Mouse (Mus musculus) thymus, adult 2 months (tissue): Measurements from ENCODE around the gene Tjp1.

Source experiments
- CTCF ChIP-seq: fragments of 200-500 bp; IDR thresholded peaks from 2 replicates; pipeline ENCODE4 v1.5.1; 2012; ENCODE audit warnings: mild to moderate bottlenecking, control low read depth, low read length, moderate library complexity, borderline replicate concordance; ENCODE audit not compliant: control insufficient read depth, poor library complexity, insufficient read depth; ENCODE audit errors: extremely low read depth
- POLR2A ChIP-seq: fragments of 200-500 bp; IDR thresholded peaks from 2 replicates; pipeline ENCODE4 v1.6.1; 2012; ENCODE audit warnings: mild to moderate bottlenecking, low read length, control low read depth, moderate library complexity; ENCODE audit not compliant: control insufficient read depth, poor library complexity, insufficient read depth; ENCODE audit errors: extremely low read depth

DNA sequence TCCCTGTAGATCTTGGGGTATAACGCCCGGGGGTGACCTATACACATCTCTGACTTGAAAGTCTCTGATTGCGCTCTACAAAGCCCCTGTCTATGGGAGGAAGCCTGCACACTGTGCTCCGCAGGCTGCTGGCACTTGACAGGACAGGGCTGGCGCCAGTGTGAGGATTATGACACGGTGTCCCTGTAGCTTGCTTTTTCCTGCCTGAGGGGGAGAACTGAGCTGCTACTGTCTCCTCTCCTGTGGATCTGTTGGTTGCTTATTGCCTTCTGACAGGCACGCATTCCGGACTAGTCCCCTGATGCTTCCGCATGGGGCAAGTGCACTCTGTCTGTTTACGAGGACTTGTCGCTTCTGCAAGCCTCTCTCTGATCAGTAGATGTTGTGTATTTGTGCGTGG is 49.5 kb upstream of the Tjp1 start:
- no peak for TF ChIP-seq CTCF
- TF ChIP-seq POLR2A = no peak
